Mouse (Mus musculus): ENCODE data around the gene Icmt. TPM values are rescaled to one million over a fixed set of nuclear protein-coding genes. Genes with fewer than 3 reads are reported as not detected.

Gene Icmt
- total RNA-seq, 2 experiments from 2014 or later = 25.4 to 25.8 TPM

- DNase-seq = peak; percentile 67 to 73
- intact Hi-C loops (cut with DNase I) = loop anchor here (1.0 to 5.0 kb wide), 2 partner anchors 102 to 159 kb away; no protein-coding TSS in a partner anchor
Measured at GRCm38 (mm10) chr4:152332952-152333351, 35.9 kb downstream of the Icmt start.

GRCm38 (mm10) chr4:152333587-152333986, 36.6 kb downstream of the Icmt start:
- DNase-seq = no peak
- intact Hi-C loops (cut with DNase I) = loop anchor here (1.0 to 5.0 kb wide), 2 partner anchors 102 to 159 kb away; no protein-coding TSS in a partner anchor

GRCm38 (mm10) chr4:152337772-152338171, 40.7 kb downstream of the Icmt start:
- DNase-seq = no peak
- intact Hi-C loops (cut with DNase I) = no loop called here

- intact Hi-C loops (cut with DNase I) = no loop called here
Measured at GRCm38 (mm10) chr4:152338419-152339292, 41.6 kb downstream of the Icmt start, which contains the start of gene Chd5. Gene Chd5, plus strand, starts transcription at chr4:152338651.

GRCm38 (mm10) chr4:152339293-152339790, 42.3 kb downstream of the Icmt start:
- DNase-seq = no peak
- intact Hi-C loops (cut with DNase I) = no loop called here

More at GRCm38 (mm10) chr4:152338419-152339292, 41.6 kb downstream of the Icmt start, which contains the start of gene Chd5:
- no peak for DNase-seq

- intact Hi-C loops (cut with DNase I) = no loop called here
- DNase-seq = no peak
Measured at GRCm38 (mm10) chr4:152340584-152341284, 43.7 kb downstream of the Icmt start.

GRCm38 (mm10) chr4:152343296-152343695, 46.3 kb downstream of the Icmt start:
- DNase-seq = peak in 1 of 2 experiments; percentile 23
- intact Hi-C loops (cut with DNase I) = no loop called here

- no peak for DNase-seq
- intact Hi-C loops (cut with DNase I) = no loop called here
Measured at GRCm38 (mm10) chr4:152344651-152345050, 47.6 kb downstream of the Icmt start.

GRCm38 (mm10) chr4:152345120-152345889, 48.3 kb downstream of the Icmt start:
- intact Hi-C loops (cut with DNase I) = no loop called here
- peak; percentile 62 to 63 for DNase-seq

- DNase-seq = no peak
- intact Hi-C loops (cut with DNase I) = no loop called here
Measured at GRCm38 (mm10) chr4:152349837-152350381, 52.9 kb downstream of the Icmt start.

GRCm38 (mm10) chr4:152350722-152351421, 53.8 kb downstream of the Icmt start:
- intact Hi-C loops (cut with DNase I) = no loop called here
- DNase-seq = no peak

GRCm38 (mm10) chr4:152351422-152352305, 54.6 kb downstream of the Icmt start:
- DNase-seq = no peak
- intact Hi-C loops (cut with DNase I) = no loop called here

GRCm38 (mm10) chr4:152353886-152354637, 57.0 kb downstream of the Icmt start:
- intact Hi-C loops (cut with DNase I) = no loop called here
- DNase-seq = no peak

GRCm38 (mm10) chr4:152355672-152356071, 58.6 kb downstream of the Icmt start:
- no peak for DNase-seq
- intact Hi-C loops (cut with DNase I) = no loop called here
